Mouse (Mus musculus): Measurements from ENCODE around the gene Fgd6. TPM values are rescaled to one million over a fixed set of nuclear protein-coding genes. Genes with fewer than 3 reads are reported as not detected.

The Fgd6 gene
- polyA plus RNA-seq, 1 experiment from 2014 or later = 4.1 TPM

DNA sequence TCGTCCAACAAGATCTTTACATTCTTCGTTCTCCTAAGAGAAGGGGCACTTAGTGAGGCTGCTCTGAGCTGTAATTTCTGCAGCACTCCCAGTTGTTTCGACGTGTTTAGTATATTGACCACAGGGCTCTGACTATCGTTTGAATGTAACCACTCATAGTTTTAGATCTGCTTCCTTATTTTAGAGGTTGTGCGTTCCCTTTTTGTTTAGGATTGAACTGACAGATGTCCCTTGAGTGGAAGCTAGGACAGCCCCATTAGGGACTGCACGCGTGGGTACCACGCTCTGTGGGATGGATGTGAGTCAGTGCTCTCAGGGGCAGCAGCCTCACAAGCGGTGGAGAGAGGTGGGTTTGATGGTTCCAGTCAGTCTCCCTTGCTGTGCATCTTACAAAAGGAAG is 69.7 kb downstream of the Fgd6 start:
- no peaks in the 10 kb centered on the region for H3K27me3 ChIP-seq (replicated peaks)
- no peak overlapping the region for H3K27ac ChIP-seq
- no peak overlapping the region for H3K4me3 ChIP-seq
- WGBS = 95% methylated on average over 10 of the region's 10 CpGs
- no peak overlapping the region for H3K4me2 ChIP-seq (replicated peaks)
- no peaks in the 10 kb centered on the region for H3K9me3 ChIP-seq
- no peak overlapping the region for H3K9ac ChIP-seq
- H3K36me3 ChIP-seq = peaks cover 10% of the 10 kb centered on the region
- no peak for ATAC-seq (ENCODE audit: low FRiP score, low read depth)
- no peaks in the 10 kb centered on the region for H3K4me1 ChIP-seq

DNA sequence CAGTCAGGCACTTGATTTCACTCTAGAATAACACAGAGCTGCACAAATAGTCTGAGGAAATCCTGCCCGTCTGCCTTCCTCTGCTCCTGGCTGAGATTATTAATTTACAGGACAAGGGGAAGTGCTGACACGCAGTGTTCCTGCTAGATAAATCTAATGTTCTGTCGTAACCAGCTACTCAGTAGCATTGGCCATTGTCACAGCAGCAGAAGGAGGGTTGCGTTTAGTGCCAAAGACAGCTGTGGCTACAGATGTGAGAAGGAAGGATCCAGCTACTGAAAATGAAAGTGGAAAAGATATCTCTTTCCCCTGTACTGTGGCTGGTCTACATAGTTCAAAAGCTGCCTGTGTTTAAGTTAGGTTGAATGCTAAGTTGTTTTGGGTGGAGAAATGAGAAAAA is 71.4 kb downstream of the Fgd6 start:
- no peaks in the 10 kb centered on the region for H3K4me1 ChIP-seq
- no peak overlapping the region for H3K4me2 ChIP-seq (replicated peaks)
- no peak overlapping the region for H3K9ac ChIP-seq
- H3K36me3 ChIP-seq = peaks cover 10% of the 10 kb centered on the region
- WGBS = 78% methylated on average over 4 of the region's 4 CpGs
- no peak overlapping the region for H3K4me3 ChIP-seq
- no peaks in the 10 kb centered on the region for H3K27me3 ChIP-seq (replicated peaks)
- H3K9me3 ChIP-seq = no peaks in the 10 kb centered on the region
- H3K27ac ChIP-seq = no peak overlapping the region
- no peak for ATAC-seq (ENCODE audit: low FRiP score, low read depth)

DNA sequence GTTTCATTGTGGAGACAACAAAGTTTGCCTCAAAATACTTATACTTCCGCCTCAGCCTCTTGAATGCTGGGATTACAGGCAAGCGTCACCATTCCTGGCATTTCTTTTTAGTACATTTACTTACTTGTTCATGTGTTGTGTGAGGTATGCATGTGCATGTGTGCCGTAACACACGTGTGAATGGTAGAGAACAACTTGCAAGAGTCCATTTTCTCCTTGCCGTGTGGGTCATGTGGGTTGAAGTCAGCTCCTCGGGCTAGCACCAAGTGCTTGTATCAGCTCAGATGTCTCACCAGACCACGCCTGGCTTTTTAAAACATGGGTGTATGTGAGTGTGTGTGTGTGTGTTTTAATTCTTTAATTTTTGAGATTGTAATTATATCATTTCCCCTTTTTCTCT is 71.8 kb downstream of the Fgd6 start:
- Histone ChIP-seq H3K36me3 (peaks cover 10% of the 10 kb centered on the region), H3K9ac (no peak overlapping the region), H3K27ac (no peak overlapping the region), H3K9me3 (no peaks in the 10 kb centered on the region), H3K4me2 (replicated peaks) (no peak overlapping the region), H3K27me3 (replicated peaks) (no peaks in the 10 kb centered on the region), H3K4me1 (no peaks in the 10 kb centered on the region), H3K4me3 (no peak overlapping the region)
- 93% methylated on average over 7 of the region's 7 CpGs for WGBS
- no peak for ATAC-seq (ENCODE audit: low FRiP score, low read depth)

- Histone ChIP-seq H3K4me3 (no peak overlapping the region), H3K9me3 (no peaks in the 10 kb centered on the region), H3K36me3 (peaks cover 10% of the 10 kb centered on the region), H3K27ac (no peak overlapping the region), H3K9ac (no peak overlapping the region), H3K27me3 (replicated peaks) (no peaks in the 10 kb centered on the region), H3K4me1 (no peaks in the 10 kb centered on the region), H3K4me2 (replicated peaks) (no peak overlapping the region)
- WGBS = 89% methylated on average over 6 of the region's 6 CpGs
- ATAC-seq (ENCODE audit: low FRiP score, low read depth) = no peak
Measured at GRCm38 (mm10) chr10:94108791-94109190, 73.0 kb downstream of the Fgd6 start.

GRCm38 (mm10) chr10:94110834-94111754 is 75.3 kb downstream of the Fgd6 start:
- H3K4me1 ChIP-seq = no peaks in the 10 kb centered on the region
- H3K36me3 ChIP-seq = peaks cover 1% of the 10 kb centered on the region; the same call in 1 of the 2 replicates
- H3K27ac ChIP-seq = no peak overlapping the region
- ATAC-seq (ENCODE audit: low FRiP score, low read depth) = no peak
- no peak overlapping the region for H3K4me3 ChIP-seq
- no peaks in the 10 kb centered on the region for H3K9me3 ChIP-seq
- no peak overlapping the region for H3K4me2 ChIP-seq (replicated peaks)
- H3K9ac ChIP-seq = no peak overlapping the region
- 81% methylated on average over 9 of the region's 9 CpGs for WGBS
- no peaks in the 10 kb centered on the region for H3K27me3 ChIP-seq (replicated peaks)

- Histone ChIP-seq H3K9ac (no peak overlapping the region), H3K27ac (no peak overlapping the region), H3K9me3 (no peaks in the 10 kb centered on the region), H3K4me1 (no peaks in the 10 kb centered on the region), H3K36me3 (no peaks in the 10 kb centered on the region), H3K4me2 (replicated peaks) (no peak overlapping the region), H3K4me3 (no peak overlapping the region), H3K27me3 (replicated peaks) (no peaks in the 10 kb centered on the region)
- WGBS = 85% methylated on average over 3 of the region's 3 CpGs
- ATAC-seq (ENCODE audit: low FRiP score, low read depth) = no peak
Measured at GRCm38 (mm10) chr10:94112207-94112606, 76.4 kb downstream of the Fgd6 start.

- ATAC-seq (ENCODE audit: low FRiP score, low read depth) = peak; percentile 48; the same call in 1 of the 2 replicates
Measured at GRCm38 (mm10) chr10:94115893-94116599, 80.2 kb downstream of the Fgd6 start.

DNA sequence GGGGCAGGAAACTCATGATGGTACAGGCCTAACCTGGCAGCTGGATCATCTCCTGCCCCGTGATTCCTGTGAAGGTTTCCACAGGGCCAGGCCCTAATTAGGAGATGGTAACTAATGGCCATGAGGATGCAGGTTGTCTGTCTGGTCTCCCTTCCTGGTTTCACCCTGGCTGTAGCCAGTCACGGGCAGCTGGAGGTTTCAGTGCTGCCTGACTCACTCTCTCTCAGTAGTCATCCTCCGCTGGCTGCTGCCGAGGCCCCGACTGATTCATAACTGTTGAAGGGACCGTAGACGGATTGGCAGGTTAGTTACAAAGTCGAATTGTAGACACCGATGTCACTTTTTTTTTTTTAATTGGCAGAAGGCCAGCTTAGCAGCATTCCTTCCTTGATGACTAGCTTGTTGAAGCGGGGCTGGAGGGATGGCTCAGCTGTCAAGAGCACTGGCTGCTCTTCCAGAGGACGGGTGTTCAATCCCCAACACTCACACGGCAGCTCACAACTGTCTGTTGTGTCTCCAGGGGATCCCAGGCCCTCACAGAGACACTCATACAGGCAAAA is 81.1 kb downstream of the Fgd6 start:
- Histone ChIP-seq H3K27me3 (replicated peaks) (no peaks in the 10 kb centered on the region), H3K4me1 (no peaks in the 10 kb centered on the region), H3K9me3 (no peaks in the 10 kb centered on the region), H3K27ac (no peak overlapping the region), H3K36me3 (peaks cover 4% of the 10 kb centered on the region; the same call in 1 of the 2 replicates), H3K9ac (no peak overlapping the region), H3K4me3 (no peak overlapping the region), H3K4me2 (replicated peaks) (no peak overlapping the region)
- no peak for ATAC-seq (ENCODE audit: low FRiP score, low read depth)
- WGBS = 85% methylated on average over 12 of the region's 12 CpGs

More at GRCm38 (mm10) chr10:94115893-94116599, 80.2 kb downstream of the Fgd6 start:
- Histone ChIP-seq H3K27me3 (replicated peaks) (no peaks in the 10 kb centered on the region), H3K4me1 (no peaks in the 10 kb centered on the region), H3K4me2 (replicated peaks) (no peak overlapping the region), H3K9ac (no peak overlapping the region), H3K27ac (no peak overlapping the region), H3K4me3 (no peak overlapping the region), H3K9me3 (no peaks in the 10 kb centered on the region), H3K36me3 (peaks cover 3% of the 10 kb centered on the region; the same call in 1 of the 2 replicates)
- 46% methylated on average over 6 of the region's 6 CpGs for whole genome bisulfite sequencing

- WGBS = 90% methylated on average over 3 of the region's 3 CpGs
- Histone ChIP-seq H3K9me3 (no peaks in the 10 kb centered on the region), H3K4me2 (replicated peaks) (no peak overlapping the region), H3K27me3 (replicated peaks) (no peaks in the 10 kb centered on the region), H3K27ac (no peak overlapping the region), H3K9ac (no peak overlapping the region), H3K4me1 (no peaks in the 10 kb centered on the region), H3K4me3 (no peak overlapping the region), H3K36me3 (peaks cover 4% of the 10 kb centered on the region; the same call in 1 of the 2 replicates)
- no peak for ATAC-seq (ENCODE audit: low FRiP score, low read depth)
Measured at GRCm38 (mm10) chr10:94117916-94118315, 82.1 kb downstream of the Fgd6 start.

DNA sequence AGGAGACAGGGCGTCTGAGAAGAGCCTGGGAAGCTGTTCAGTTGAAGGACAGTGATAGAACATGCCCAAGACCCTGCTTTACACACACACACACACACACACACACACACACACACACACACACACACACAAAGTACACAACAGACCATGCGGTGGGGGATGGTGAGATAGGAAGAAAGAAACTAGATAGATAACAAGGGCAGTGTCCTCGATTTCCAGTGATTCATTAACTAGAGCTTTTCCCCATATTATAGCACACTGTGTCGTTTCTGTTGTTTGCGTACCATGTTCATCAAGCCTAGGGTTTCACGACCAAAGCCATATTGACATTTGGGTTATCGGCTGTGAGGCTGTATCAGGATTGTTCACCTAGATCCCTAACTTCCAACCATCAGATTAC is 83.2 kb downstream of the Fgd6 start:
- Histone ChIP-seq H3K4me1 (no peaks in the 10 kb centered on the region), H3K36me3 (peaks cover 8% of the 10 kb centered on the region), H3K4me3 (no peak overlapping the region), H3K9me3 (no peaks in the 10 kb centered on the region), H3K27ac (no peak overlapping the region), H3K9ac (no peak overlapping the region), H3K4me2 (replicated peaks) (no peak overlapping the region), H3K27me3 (replicated peaks) (no peaks in the 10 kb centered on the region)
- WGBS = 93% methylated on average over 7 of the region's 7 CpGs
- no peak for ATAC-seq (ENCODE audit: low FRiP score, low read depth)

- Histone ChIP-seq H3K27me3 (replicated peaks) (no peaks in the 10 kb centered on the region), H3K4me2 (replicated peaks) (no peak overlapping the region), H3K4me1 (no peaks in the 10 kb centered on the region), H3K36me3 (peaks cover 10% of the 10 kb centered on the region), H3K4me3 (no peak overlapping the region), H3K9ac (no peak overlapping the region), H3K9me3 (no peaks in the 10 kb centered on the region), H3K27ac (no peak overlapping the region)
- no peak for ATAC-seq (ENCODE audit: low FRiP score, low read depth)
- 93% methylated on average over 9 of the region's 9 CpGs for WGBS
Measured at GRCm38 (mm10) chr10:94120676-94121075, 84.9 kb downstream of the Fgd6 start.

DNA sequence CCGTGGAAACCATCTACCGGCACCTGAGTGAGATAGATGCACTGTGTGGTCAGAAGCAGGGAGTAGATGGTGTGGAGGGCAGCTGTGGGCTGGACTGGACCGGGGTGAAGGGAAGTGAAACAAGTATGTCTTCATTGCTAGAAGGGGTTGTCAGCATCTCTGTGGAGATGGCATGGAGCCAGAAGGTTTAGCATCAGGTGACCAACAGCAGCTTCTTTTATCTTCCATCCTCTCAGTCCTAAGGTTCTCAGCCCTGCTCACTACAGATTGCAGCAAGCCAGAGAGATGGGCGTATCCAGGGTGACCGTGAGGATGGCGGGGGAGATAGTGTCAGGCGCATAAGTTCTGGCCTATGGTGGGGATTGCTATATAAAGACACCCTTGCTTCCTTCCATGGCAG is 86.8 kb downstream of the Fgd6 start:
- Histone ChIP-seq H3K4me1 (no peaks in the 10 kb centered on the region), H3K27me3 (replicated peaks) (no peaks in the 10 kb centered on the region), H3K9ac (no peak overlapping the region), H3K4me3 (no peak overlapping the region), H3K4me2 (replicated peaks) (no peak overlapping the region), H3K27ac (no peak overlapping the region), H3K36me3 (peaks cover 10% of the 10 kb centered on the region), H3K9me3 (no peaks in the 10 kb centered on the region)
- 90% methylated on average over 7 of the region's 7 CpGs for WGBS
- no peak for ATAC-seq (ENCODE audit: low FRiP score, low read depth)
